Mouse (Mus musculus): Measurements from ENCODE around the gene Il2rb. TPM values are rescaled to one million over a fixed set of nuclear protein-coding genes. Genes with fewer than 3 reads are reported as not detected.

Gene Il2rb
- total RNA-seq, 2 experiments from 2014 or later = 0.76 to 1.4 TPM

- peak; percentile 50 to 60 for DNase-seq
Measured at GRCm38 (mm10) chr15:78520112-78520715, 25.1 kb upstream of the Il2rb start.

- no peak for DNase-seq
Measured at GRCm38 (mm10) chr15:78518221-78518620, 23.1 kb upstream of the Il2rb start.

- DNase-seq = no peak
Measured at GRCm38 (mm10) chr15:78515759-78516158, 20.7 kb upstream of the Il2rb start.

GRCm38 (mm10) chr15:78514393-78515146 lies 19.5 kb upstream of the Il2rb start:
- peak; percentile 84 for DNase-seq

- no peak for DNase-seq
Measured at GRCm38 (mm10) chr15:78513019-78513418, 17.9 kb upstream of the Il2rb start.

GRCm38 (mm10) chr15:78511951-78512350 lies 16.9 kb upstream of the Il2rb start:
- DNase-seq = no peak

GRCm38 (mm10) chr15:78510736-78511135 lies 15.7 kb upstream of the Il2rb start:
- DNase-seq = no peak

GRCm38 (mm10) chr15:78510121-78510576 lies 15.1 kb upstream of the Il2rb start:
- no peak for DNase-seq

- no peak for DNase-seq
Measured at GRCm38 (mm10) chr15:78509297-78509899, 14.3 kb upstream of the Il2rb start.

GRCm38 (mm10) chr15:78508443-78508842 lies 13.4 kb upstream of the Il2rb start:
- DNase-seq = no peak

- no peak for DNase-seq
Measured at GRCm38 (mm10) chr15:78505541-78505940, 10.5 kb upstream of the Il2rb start.

GRCm38 (mm10) chr15:78504816-78505215 lies 9.7 kb upstream of the Il2rb start:
- DNase-seq = no peak

- no peak for DNase-seq
Measured at GRCm38 (mm10) chr15:78504013-78504412, 8.9 kb upstream of the Il2rb start.

GRCm38 (mm10) chr15:78502437-78503132 lies 7.5 kb upstream of the Il2rb start:
- DNase-seq = no peak

GRCm38 (mm10) chr15:78493401-78494010 lies 1.6 kb downstream of the Il2rb start:
- no peak for DNase-seq

- DNase-seq = no peak
Measured at GRCm38 (mm10) chr15:78491301-78491700, 3.8 kb downstream of the Il2rb start.

GRCm38 (mm10) chr15:78489906-78490305 lies 5.2 kb downstream of the Il2rb start:
- no peak for DNase-seq

- DNase-seq = no peak
Measured at GRCm38 (mm10) chr15:78489248-78489647, 5.8 kb downstream of the Il2rb start.

- no peak for DNase-seq
Measured at GRCm38 (mm10) chr15:78487066-78487465, 8.0 kb downstream of the Il2rb start.

GRCm38 (mm10) chr15:78486564-78486963 lies 8.5 kb downstream of the Il2rb start:
- DNase-seq = no peak

- DNase-seq = peak; percentile 13 to 23
Measured at GRCm38 (mm10) chr15:78483311-78483710, 11.8 kb downstream of the Il2rb start.

GRCm38 (mm10) chr15:78482518-78482917 lies 12.6 kb downstream of the Il2rb start:
- peak; percentile 47 to 49 for DNase-seq

Data from adrenal gland, postnatal 36 days (tissue).